Mouse (Mus musculus) erythroblast, embryonic 14.5 days (primary cell): ENCODE measurements around the gene Nrxn3.

Source experiments
- GATA1 ChIP-seq: IDR thresholded peaks from 2 replicates; pipeline ENCODE4 v1.6.1; 2012; ENCODE audit warnings: low read length, inconsistent platforms, mixed read lengths
- TAL1 ChIP-seq: IDR thresholded peaks from 3 replicates; pipeline ENCODE4 v1.6.1; 2012; ENCODE audit warnings: low read length, inconsistent platforms, mixed read lengths

- TF ChIP-seq TAL1 = no peak
- no peak for TF ChIP-seq GATA1
These were observed 1419.3 kb downstream of the Nrxn3 start for GRCm38 (mm10) chr12:90142011-90142410.
